Mouse (Mus musculus) left cerebral cortex, postnatal 10 days (tissue): ENCODE data around the gene Olfr66. TPM values are rescaled to one million over a fixed set of nuclear protein-coding genes. Genes with fewer than 3 reads are reported as not detected.

Experiments used
- DNase-seq, 2 experiments: peaks; one replicate each; pipeline ENCODE4 v3.0.0; 2021 to 2022; ENCODE audit warnings: low spot score in 2 of 2, mixed read lengths in 1 of 2; ENCODE audit errors: extremely low spot score in 1 of 2
- intact Hi-C: fragments of 180-260 bp; cut with DNase I; formaldehyde crosslinking; loops from one replicate; pipeline ENCODE4 v1.15.1; 2025
- total RNA-seq, 2 experiments: library from RNA; stranded (reverse); gene quantifications; 2 replicates each; pipeline ENCODE4 v1.2.3; 2021

Olfr66 gene
- total RNA-seq = not detected

- no peak for DNase-seq
- intact Hi-C loops = no loop called here
Observed at GRCm38 (mm10) chr7:103886152-103886551, at the start of gene Olfr66. Gene Olfr66, minus strand, starts transcription at chr7:103886252.

- DNase-seq = no peak
- intact Hi-C loops = no loop called here
Observed at GRCm38 (mm10) chr7:103934264-103934663, 48.2 kb upstream of the Olfr66 start, which contains the start of gene Olfr632. Gene Olfr632, plus strand, starts transcription at chr7:103934347.

- DNase-seq = no peak
Observed at GRCm38 (mm10) chr7:103928525-103928924, 42.5 kb upstream of the Olfr66 start, which contains the start of gene Olfr631. Gene Olfr631, plus strand, starts transcription at chr7:103928825.

GRCm38 (mm10) chr7:103915338-103915737, 29.3 kb upstream of the Olfr66 start:
- intact Hi-C loops = no loop called here

More at GRCm38 (mm10) chr7:103928525-103928924, 42.5 kb upstream of the Olfr66 start, which contains the start of gene Olfr631:
- intact Hi-C loops = no loop called here

GRCm38 (mm10) chr7:103912969-103913511, 27.0 kb upstream of the Olfr66 start:
- DNase-seq = no peak
- intact Hi-C loops = no loop called here

More at GRCm38 (mm10) chr7:103915338-103915737, 29.3 kb upstream of the Olfr66 start:
- no peak for DNase-seq

- intact Hi-C loops = no loop called here
- no peak for DNase-seq
Observed at GRCm38 (mm10) chr7:103910047-103910446, 24.0 kb upstream of the Olfr66 start.

GRCm38 (mm10) chr7:103903187-103903586, 17.1 kb upstream of the Olfr66 start, which contains the start of gene Olfr65:
Gene Olfr65, plus strand, starts transcription at chr7:103903487.
- peak in 1 of 2 experiments; percentile 2 for DNase-seq
- intact Hi-C loops = no loop called here

- intact Hi-C loops = no loop called here
- no peak for DNase-seq
Observed at GRCm38 (mm10) chr7:103894385-103894784, 8.3 kb upstream of the Olfr66 start, which contains the start of gene Olfr64. Gene Olfr64, minus strand, starts transcription at chr7:103894485.

- intact Hi-C loops = loop anchor here (10.0 kb wide), 1 partner anchor 1222 kb away; the partner anchor contains the start of gene Olfr555
- no peak for DNase-seq
Observed at GRCm38 (mm10) chr7:103877093-103877492, 9.0 kb downstream of the Olfr66 start.

- DNase-seq = no peak
- intact Hi-C loops = loop anchor here (5.0 to 10.0 kb wide), 2 partner anchors 1220 to 1362 kb away; partner anchors contain the start of gene Olfr555
Observed at GRCm38 (mm10) chr7:103874451-103874850, 11.6 kb downstream of the Olfr66 start.

- intact Hi-C loops = loop anchor here (5.0 to 10.0 kb wide), 2 partner anchors 1218 to 1361 kb away; partner anchors contain the start of gene Olfr555
- DNase-seq = peak in 1 of 2 experiments; percentile 3
Observed at GRCm38 (mm10) chr7:103873064-103873463, 13.0 kb downstream of the Olfr66 start.

- intact Hi-C loops = loop anchor here (5.0 to 10.0 kb wide), 2 partner anchors 1216 to 1358 kb away; partner anchors contain the start of gene Olfr555
- no peak for DNase-seq
Observed at GRCm38 (mm10) chr7:103870667-103871066, 15.4 kb downstream of the Olfr66 start.

- DNase-seq = no peak
- intact Hi-C loops = loop anchor here (10.0 kb wide), 1 partner anchor 911 kb away; the partner anchor contains the start of gene Olfr575
Observed at GRCm38 (mm10) chr7:103865716-103866115, 20.3 kb downstream of the Olfr66 start.

- no peak for DNase-seq
Observed at GRCm38 (mm10) chr7:103861531-103861930, 24.5 kb downstream of the Olfr66 start.

GRCm38 (mm10) chr7:103860855-103861254, 25.2 kb downstream of the Olfr66 start:
- intact Hi-C loops = loop anchor here (10.0 kb wide), 1 partner anchor 906 kb away; the partner anchor contains the start of gene Olfr575
- DNase-seq = no peak

More at GRCm38 (mm10) chr7:103861531-103861930, 24.5 kb downstream of the Olfr66 start:
- intact Hi-C loops = loop anchor here (10.0 kb wide), 1 partner anchor 907 kb away; the partner anchor contains the start of gene Olfr575

GRCm38 (mm10) chr7:103859076-103859475, 27.0 kb downstream of the Olfr66 start:
- intact Hi-C loops = no loop called here
- no peak for DNase-seq

GRCm38 (mm10) chr7:103854669-103855068, 31.4 kb downstream of the Olfr66 start:
- DNase-seq = no peak

GRCm38 (mm10) chr7:103853090-103853489, 33.0 kb downstream of the Olfr66 start, which contains the start of gene Hbb-y:
Gene Hbb-y, minus strand, starts transcription at chr7:103853216.
- no peak for DNase-seq
- intact Hi-C loops = no loop called here

More at GRCm38 (mm10) chr7:103854669-103855068, 31.4 kb downstream of the Olfr66 start:
- intact Hi-C loops = no loop called here

GRCm38 (mm10) chr7:103844525-103845325, 41.3 kb downstream of the Olfr66 start:
- no peak for DNase-seq
- intact Hi-C loops = no loop called here
